Mouse (Mus musculus): ENCODE data around the gene Zfp735.

Zfp735 gene

DNA sequence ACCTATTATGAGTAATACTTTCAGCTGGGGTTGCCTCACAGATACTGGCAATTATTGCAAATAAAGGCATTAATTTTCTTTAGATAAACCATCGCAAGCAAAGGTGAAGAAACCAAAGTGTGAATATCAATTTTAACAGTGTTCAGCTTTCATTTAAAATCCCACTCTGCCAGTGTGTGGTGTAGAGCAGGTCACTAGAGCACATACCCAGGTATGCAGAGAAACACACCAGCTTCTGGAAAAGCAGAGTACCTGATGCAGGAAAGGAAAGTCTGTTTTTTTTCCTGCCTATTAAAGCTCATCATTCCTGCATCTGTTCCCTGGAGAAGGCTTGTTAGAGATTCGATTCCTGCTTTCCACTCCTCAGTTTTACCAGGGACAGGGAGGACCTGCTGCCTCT is at the start of gene Zfp735:
Zfp735 (plus strand) TSS at position 301 of the 400 bp plus-strand sequence.
- no peak for DNase-seq (ENCODE audit: low spot score)

DNA sequence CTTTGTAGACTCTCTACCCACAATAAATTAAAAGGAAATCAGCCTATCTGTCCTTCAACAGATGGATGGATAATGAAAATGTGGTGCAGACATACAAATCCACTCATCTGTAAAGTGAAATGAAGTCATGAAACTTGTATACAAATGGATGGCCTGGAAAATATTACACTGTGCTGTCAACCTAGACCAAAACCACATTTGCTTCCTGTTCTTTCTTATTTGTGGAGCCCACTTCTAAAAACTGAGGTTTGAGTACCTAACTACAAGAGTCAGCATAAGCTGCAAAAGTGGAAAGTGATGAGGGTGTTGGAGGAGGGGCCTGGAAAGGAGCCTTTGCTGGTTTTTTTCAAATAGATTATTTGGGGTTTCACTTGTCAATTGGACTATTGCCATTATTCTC is 70.5 kb downstream of the Zfp735 start:
- no peak for DNase-seq (ENCODE audit: low spot score)
